Mouse (Mus musculus) embryonic facial prominence, embryonic 13.5 days (tissue): ENCODE results near the gene Usp33. TPM values are rescaled to one million over a fixed set of nuclear protein-coding genes. Genes with fewer than 3 reads are reported as not detected.

Experiments used
- ATAC-seq: fragments of 200-750 bp; cut with Nextera tagmentation; 2 replicates; pipeline ENCODE4 v1.8.0; 2017; ENCODE audit warnings: low read depth; ENCODE audit not compliant: insufficient number of reproducible peaks, insufficient read depth, low FRiP score, low TSS enrichment
- H3K27ac ChIP-seq: fragments of 300-500 bp; sonication (generic); 2 replicates; pipeline ENCODE4 v1.5.1; 2015; ENCODE audit warnings: moderate library complexity, mild to moderate bottlenecking, inconsistent platforms
- H3K27me3 ChIP-seq: fragments of 300-500 bp; sonication (generic); 2 replicates; pipeline ENCODE4 v1.6.1; 2015; ENCODE audit warnings: mild to moderate bottlenecking, inconsistent platforms
- H3K36me3 ChIP-seq: fragments of 300-500 bp; sonication (generic); 2 replicates; pipeline ENCODE4 v1.6.1; 2015; ENCODE audit warnings: mild to moderate bottlenecking, inconsistent platforms
- H3K4me1 ChIP-seq: fragments of 300-500 bp; sonication (generic); 2 replicates; pipeline ENCODE4 v1.6.1; 2015; ENCODE audit warnings: inconsistent platforms
- H3K4me2 ChIP-seq: fragments of 300-500 bp; sonication (generic); 2 replicates; pipeline ENCODE4 v1.6.1; 2015; ENCODE audit warnings: moderate library complexity, mild to moderate bottlenecking, inconsistent platforms
- H3K4me3 ChIP-seq: fragments of 300-500 bp; sonication (generic); 2 replicates; pipeline ENCODE4 v1.5.1; 2015; ENCODE audit warnings: mild to moderate bottlenecking, inconsistent platforms
- H3K9ac ChIP-seq: fragments of 300-500 bp; sonication (generic); 2 replicates; pipeline ENCODE4 v1.6.1; 2015; ENCODE audit warnings: mild to moderate bottlenecking, inconsistent platforms
- H3K9me3 ChIP-seq: fragments of 300-500 bp; sonication (generic); 2 replicates; pipeline ENCODE4 v1.6.1; 2016; ENCODE audit warnings: inconsistent platforms
- WGBS: fragments of 180-500 bp; shearing (Covaris S2); methylation state at CpG from one replicate; pipeline ENCODE4 v1.1.7; 2015; ENCODE audit warnings: mixed read lengths; 5-methylcytosine and 5-hydroxymethylcytosine counted together
- polyA plus RNA-seq: library from polyadenylated mRNA; unstranded; fragments of >200 nt; fragmentation: Nextera tagmentation; extraction: Ambion mirVana; gene quantifications from 2 replicates; pipeline ENCODE4 v1.2.1, GENCODE M21; 2015

Gene Usp33
- polyA plus RNA-seq, 1 experiment from 2014 or later = 39.8 TPM

- H3K36me3 ChIP-seq = no peaks in the 10 kb centered on the region
- WGBS = 76% methylated on average over 7 of the region's 7 CpGs
- ATAC-seq = no peak
Observed at GRCm38 (mm10) chr3:152410980-152411551, 64.8 kb downstream of the Usp33 start.

GRCm38 (mm10) chr3:152412362-152412761 is 66.1 kb downstream of the Usp33 start:
- Histone ChIP-seq H3K4me1 (peaks cover 13% of the 10 kb centered on the region), H3K36me3 (no peaks in the 10 kb centered on the region), H3K4me3 (no peak overlapping the region), H3K27ac (no peak overlapping the region), H3K4me2 (no peak overlapping the region), H3K9ac (no peak overlapping the region), H3K9me3 (no peaks in the 10 kb centered on the region), H3K27me3 (no peaks in the 10 kb centered on the region)
- WGBS = 79% methylated on average over 4 of the region's 4 CpGs
- no peak for ATAC-seq

More at GRCm38 (mm10) chr3:152410980-152411551, 64.8 kb downstream of the Usp33 start:
- no peaks in the 10 kb centered on the region for H3K27me3 ChIP-seq
- H3K4me1 ChIP-seq = peaks cover 13% of the 10 kb centered on the region
- H3K4me3 ChIP-seq = no peak overlapping the region
- H3K27ac ChIP-seq = no peak overlapping the region
- no peak overlapping the region for H3K4me2 ChIP-seq
- no peak overlapping the region for H3K9ac ChIP-seq
- H3K9me3 ChIP-seq = no peaks in the 10 kb centered on the region

- WGBS = 93% methylated on average over 8 of the region's 8 CpGs
- H3K9me3 ChIP-seq = no peaks in the 10 kb centered on the region
- H3K27ac ChIP-seq = no peak overlapping the region
- no peaks in the 10 kb centered on the region for H3K27me3 ChIP-seq
- no peak overlapping the region for H3K4me3 ChIP-seq
- peaks cover 36% of the 10 kb centered on the region for H3K36me3 ChIP-seq
- no peak overlapping the region for H3K9ac ChIP-seq
- no peaks in the 10 kb centered on the region for H3K4me1 ChIP-seq
- ATAC-seq = no peak
- H3K4me2 ChIP-seq = no peak overlapping the region
Observed at GRCm38 (mm10) chr3:152428925-152429324, 82.6 kb downstream of the Usp33 start.

GRCm38 (mm10) chr3:152432677-152433076 is 86.4 kb downstream of the Usp33 start:
- H3K9me3 ChIP-seq = no peaks in the 10 kb centered on the region
- 96% methylated on average over 7 of the region's 7 CpGs for WGBS
- H3K9ac ChIP-seq = no peak overlapping the region
- H3K4me1 ChIP-seq = no peaks in the 10 kb centered on the region
- H3K27me3 ChIP-seq = no peaks in the 10 kb centered on the region
- H3K27ac ChIP-seq = no peak overlapping the region
- peaks cover 36% of the 10 kb centered on the region for H3K36me3 ChIP-seq
- no peak overlapping the region for H3K4me3 ChIP-seq
- no peak for ATAC-seq
- H3K4me2 ChIP-seq = no peak overlapping the region

GRCm38 (mm10) chr3:152435590-152435989 is 89.3 kb downstream of the Usp33 start:
- no peak overlapping the region for H3K4me2 ChIP-seq
- H3K9me3 ChIP-seq = no peaks in the 10 kb centered on the region
- H3K36me3 ChIP-seq = peaks cover 34% of the 10 kb centered on the region
- no peak overlapping the region for H3K4me3 ChIP-seq
- no peak overlapping the region for H3K9ac ChIP-seq
- no peaks in the 10 kb centered on the region for H3K27me3 ChIP-seq
- ATAC-seq = no peak
- H3K4me1 ChIP-seq = no peaks in the 10 kb centered on the region
- H3K27ac ChIP-seq = no peak overlapping the region

- Histone ChIP-seq H3K27me3 (no peaks in the 10 kb centered on the region), H3K4me1 (no peaks in the 10 kb centered on the region), H3K27ac (no peak overlapping the region), H3K4me3 (no peak overlapping the region), H3K9ac (no peak overlapping the region), H3K36me3 (peaks cover 32% of the 10 kb centered on the region), H3K4me2 (no peak overlapping the region), H3K9me3 (no peaks in the 10 kb centered on the region)
- ATAC-seq = no peak
- 94% methylated on average over 7 of the region's 7 CpGs for whole genome bisulfite sequencing
Observed at GRCm38 (mm10) chr3:152438068-152438467, 91.8 kb downstream of the Usp33 start.

GRCm38 (mm10) chr3:152442795-152443194 is 96.5 kb downstream of the Usp33 start:
- peaks cover 19% of the 10 kb centered on the region; the same call in 1 of the 2 replicates for H3K36me3 ChIP-seq
- no peaks in the 10 kb centered on the region for H3K9me3 ChIP-seq
- no peaks in the 10 kb centered on the region for H3K27me3 ChIP-seq
- H3K4me2 ChIP-seq = no peak overlapping the region
- no peak overlapping the region for H3K4me3 ChIP-seq
- no peak for ATAC-seq
- H3K4me1 ChIP-seq = no peaks in the 10 kb centered on the region
- WGBS = 93% methylated on average over 4 of the region's 4 CpGs
- no peak overlapping the region for H3K27ac ChIP-seq
- H3K9ac ChIP-seq = no peak overlapping the region

Other genes starting within 250 kb of the Usp33 start
- 3.1 and 4.2 TPM in 2 replicates for gene Gipc2, start 180.2 kb upstream of the Usp33 start, polyA plus RNA-seq
- gene Dnajb4, start 136.2 kb upstream of the Usp33 start, polyA plus RNA-seq = 27.9 and 31.7 TPM in 2 replicates
- 336 and 338 TPM in 2 replicates for gene Fubp1, start 136.1 kb upstream of the Usp33 start, polyA plus RNA-seq
- 9.6 and 11.8 TPM in 2 replicates for gene Nexn, start 80.1 kb upstream of the Usp33 start, polyA plus RNA-seq
- 19.4 and 21.0 TPM in 2 replicates for gene Miga1, start 6.1 kb upstream of the Usp33 start, polyA plus RNA-seq
- 55.1 and 57.8 TPM in 2 replicates for gene Zzz3, start 49.0 kb downstream of the Usp33 start, polyA plus RNA-seq